Mouse (Mus musculus): ENCODE results near the gene 5530401A14Rik.

The 5530401A14Rik gene

GRCm38 (mm10) chr11:81860250-81860972 lies at the start of gene 5530401A14Rik:
Gene 5530401A14Rik, plus strand, starts transcription at chr11:81860673.
- in situ Hi-C loops (cut with MboI, MseI) = no loop called here

DNA sequence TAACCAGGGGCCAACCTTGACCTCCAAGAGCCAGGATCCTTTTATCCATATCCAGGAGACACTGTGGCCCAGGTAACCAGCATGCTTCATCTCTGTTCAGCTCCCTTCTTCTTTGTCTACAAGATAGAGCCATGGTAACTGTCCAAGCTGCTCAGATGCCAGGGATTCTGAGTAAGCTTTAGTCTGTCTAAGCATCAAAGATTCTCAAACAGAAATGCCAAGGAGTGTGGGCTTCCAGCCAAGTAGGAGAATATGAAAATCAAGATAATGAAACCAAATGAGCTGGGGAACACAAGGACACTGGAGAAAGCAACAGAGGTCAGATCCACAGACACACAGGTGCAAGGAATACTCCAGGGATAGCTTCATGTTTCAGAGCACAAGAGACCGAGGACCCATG lies 45.7 kb upstream of the 5530401A14Rik start:
- in situ Hi-C loops (cut with MboI, MseI) = no loop called here

DNA sequence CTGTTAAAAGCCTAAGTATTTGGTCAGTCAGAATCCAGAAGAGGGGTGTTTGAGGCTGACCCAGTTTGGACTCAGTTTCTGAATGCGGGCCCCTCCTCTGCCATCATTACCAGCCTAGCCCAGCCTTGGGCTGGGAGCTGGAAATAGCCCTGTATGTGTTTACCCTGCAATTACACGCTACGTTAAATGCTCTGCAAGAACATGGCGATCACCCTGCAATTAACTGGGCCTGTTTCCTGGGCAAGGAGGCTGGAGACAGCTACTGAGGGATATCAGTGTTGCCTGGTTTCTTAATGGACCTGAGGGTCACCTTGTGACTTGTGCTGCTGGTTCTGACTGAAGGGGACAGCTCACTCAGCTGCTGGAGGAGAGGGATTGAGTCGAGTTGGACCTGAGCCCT lies 43.9 kb upstream of the 5530401A14Rik start:
- in situ Hi-C loops (cut with MboI, MseI) = no loop called here

DNA sequence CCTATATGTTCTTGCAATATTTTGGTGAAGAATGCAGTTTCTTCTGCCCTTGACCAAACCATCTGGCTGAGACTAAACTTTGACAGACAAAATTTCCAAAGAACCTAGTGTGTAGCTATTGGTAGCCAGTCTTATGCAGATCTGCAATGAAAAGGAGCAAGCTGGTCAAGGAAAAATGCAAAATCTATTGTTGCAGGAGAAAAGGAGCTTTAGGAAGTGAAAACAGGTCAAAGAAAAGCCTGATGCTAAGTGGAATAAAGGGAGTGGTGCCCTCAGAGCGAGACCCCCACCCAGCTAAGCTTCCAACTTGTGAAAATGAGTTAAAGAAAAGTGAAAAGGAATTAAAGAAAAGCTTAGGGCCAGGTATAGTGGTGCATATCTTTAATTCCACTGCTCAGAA lies 28.1 kb upstream of the 5530401A14Rik start:
- in situ Hi-C loops (cut with MboI, MseI) = no loop called here

- in situ Hi-C loops (cut with MboI, MseI) = no loop called here
These were observed 22.0 kb upstream of the 5530401A14Rik start for GRCm38 (mm10) chr11:81838426-81838825.

DNA sequence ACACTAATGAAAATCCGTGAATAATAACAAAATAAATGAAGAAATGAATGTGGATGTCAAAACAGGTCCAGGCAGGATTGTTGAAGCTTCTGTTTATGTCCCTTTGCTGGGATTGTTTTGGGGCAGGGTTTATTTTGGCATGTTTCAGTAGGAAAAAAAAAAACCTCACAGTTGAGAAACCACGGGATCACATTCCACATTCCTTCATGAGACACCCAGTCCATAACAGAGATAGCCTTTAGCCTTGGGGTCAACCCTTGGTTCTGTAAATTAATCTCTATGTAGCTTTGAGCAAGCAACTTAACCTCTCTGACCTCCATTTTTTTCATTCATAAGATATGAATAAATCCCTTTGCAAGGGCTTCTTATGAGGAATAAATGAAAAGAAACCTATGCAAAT lies 19.5 kb upstream of the 5530401A14Rik start:
- in situ Hi-C loops (cut with MboI, MseI) = no loop called here

DNA sequence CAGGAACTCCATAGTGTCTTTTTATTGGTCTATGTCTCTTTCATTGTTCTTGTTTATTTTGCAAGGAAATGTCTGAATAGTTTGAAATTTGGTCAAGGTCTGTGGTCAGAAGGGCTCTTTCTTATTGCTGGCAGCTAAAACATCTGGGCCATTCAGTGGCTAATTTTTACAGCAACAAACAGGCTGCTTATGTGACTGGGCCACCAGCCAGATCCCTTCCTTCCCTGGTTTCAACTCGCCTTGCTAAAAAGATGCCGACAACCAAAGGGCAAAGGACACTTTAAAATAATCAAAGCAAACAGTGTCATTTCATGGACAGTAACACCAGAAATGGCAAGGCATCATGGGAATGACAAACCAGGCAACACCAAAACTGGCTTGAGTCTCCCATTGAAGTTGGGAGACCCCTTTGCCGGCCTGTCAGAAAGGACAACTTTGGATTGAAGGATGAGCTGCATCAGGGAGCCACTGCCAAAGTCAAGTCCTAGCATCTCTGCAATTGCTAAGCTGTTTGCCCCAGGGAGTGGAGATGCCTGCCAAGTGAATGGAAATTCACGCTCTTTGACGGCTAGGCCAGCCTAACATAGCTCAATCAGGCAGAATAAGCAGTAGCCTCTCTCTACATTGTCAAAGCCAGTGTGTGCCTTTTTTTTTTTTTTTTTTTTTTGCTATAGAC lies 15.3 kb upstream of the 5530401A14Rik start:
- in situ Hi-C loops (cut with MboI, MseI) = no loop called here

- in situ Hi-C loops (cut with MboI, MseI) = no loop called here
These were observed 14.8 kb upstream of the 5530401A14Rik start for GRCm38 (mm10) chr11:81845686-81846036.

DNA sequence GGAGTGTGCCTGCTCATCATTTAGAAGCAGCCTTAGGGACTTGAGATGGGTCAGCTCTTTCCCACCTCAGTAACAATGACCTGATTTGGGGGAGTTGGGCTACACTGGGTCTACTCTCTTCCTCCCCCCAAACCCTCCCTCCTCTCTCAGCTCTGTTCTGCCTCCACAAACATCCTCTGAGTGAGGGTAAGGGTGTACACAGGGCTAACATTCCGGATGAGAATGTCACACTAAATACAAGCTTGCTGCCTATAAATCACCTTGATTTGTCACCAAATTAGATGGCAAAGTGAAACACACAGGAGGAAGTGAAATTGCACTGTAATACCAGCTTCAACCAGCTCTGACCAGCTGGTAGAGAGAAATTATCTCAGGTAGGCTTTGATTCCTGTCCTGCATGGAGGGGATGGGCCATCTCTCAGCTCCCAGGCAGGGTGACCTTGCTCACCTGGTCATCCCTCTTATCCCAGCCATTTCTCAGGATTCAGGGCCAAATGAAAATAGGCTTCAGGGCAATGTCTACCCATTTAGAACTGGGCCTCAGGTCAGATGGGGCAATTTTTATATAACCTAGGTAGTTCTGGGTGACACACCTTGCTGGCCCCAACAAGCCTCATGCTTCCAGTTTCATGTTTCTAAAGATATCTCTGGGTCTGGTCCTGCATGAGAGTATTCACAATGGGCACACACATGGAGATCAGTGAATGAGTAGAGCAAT lies 12.5 kb upstream of the 5530401A14Rik start:
- in situ Hi-C loops (cut with MboI, MseI) = no loop called here

GRCm38 (mm10) chr11:81865661-81866382 lies 5.3 kb downstream of the 5530401A14Rik start:
- in situ Hi-C loops (cut with MboI, MseI) = no loop called here

GRCm38 (mm10) chr11:81871506-81872213 lies 11.2 kb downstream of the 5530401A14Rik start:
- in situ Hi-C loops (cut with MboI, MseI) = no loop called here

- in situ Hi-C loops (cut with MboI, MseI) = no loop called here
These were observed 36.0 kb downstream of the 5530401A14Rik start for GRCm38 (mm10) chr11:81896511-81896910.

GRCm38 (mm10) chr11:81897547-81898354 lies 37.3 kb downstream of the 5530401A14Rik start:
- in situ Hi-C loops (cut with MboI, MseI) = no loop called here

- in situ Hi-C loops (cut with MboI, MseI) = no loop called here
These were observed 41.8 kb downstream of the 5530401A14Rik start for GRCm38 (mm10) chr11:81902318-81902717.

GRCm38 (mm10) chr11:81908760-81909159 lies 48.3 kb downstream of the 5530401A14Rik start:
- in situ Hi-C loops (cut with MboI, MseI) = no loop called here

DNA sequence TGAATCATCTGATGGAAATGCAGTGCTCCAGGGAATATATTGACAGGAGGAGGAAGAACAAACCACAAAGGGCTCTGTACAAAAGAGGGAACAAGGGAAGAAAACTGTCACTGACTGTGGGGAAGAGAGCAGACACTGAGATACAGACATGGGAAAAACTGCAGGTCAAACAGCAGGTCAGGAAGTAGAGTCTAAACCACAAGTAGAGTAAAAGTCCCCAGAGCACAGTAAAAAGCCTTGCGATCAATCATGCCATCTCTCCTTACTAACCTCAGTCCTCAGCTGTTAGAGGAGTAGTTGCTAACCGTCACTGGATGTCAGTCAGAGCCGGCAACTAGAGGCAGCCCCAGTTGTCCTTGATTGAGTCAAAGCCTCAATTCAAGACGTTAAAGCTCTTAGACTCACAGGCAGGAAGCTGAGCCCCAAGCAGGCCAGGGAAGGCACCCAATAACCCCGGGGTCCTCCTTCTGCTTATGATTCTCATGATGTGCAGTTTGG lies 49.0 kb downstream of the 5530401A14Rik start:
- in situ Hi-C loops (cut with MboI, MseI) = no loop called here

GRCm38 (mm10) chr11:81913071-81913470 lies 52.6 kb downstream of the 5530401A14Rik start:
- in situ Hi-C loops (cut with MboI, MseI) = no loop called here

DNA sequence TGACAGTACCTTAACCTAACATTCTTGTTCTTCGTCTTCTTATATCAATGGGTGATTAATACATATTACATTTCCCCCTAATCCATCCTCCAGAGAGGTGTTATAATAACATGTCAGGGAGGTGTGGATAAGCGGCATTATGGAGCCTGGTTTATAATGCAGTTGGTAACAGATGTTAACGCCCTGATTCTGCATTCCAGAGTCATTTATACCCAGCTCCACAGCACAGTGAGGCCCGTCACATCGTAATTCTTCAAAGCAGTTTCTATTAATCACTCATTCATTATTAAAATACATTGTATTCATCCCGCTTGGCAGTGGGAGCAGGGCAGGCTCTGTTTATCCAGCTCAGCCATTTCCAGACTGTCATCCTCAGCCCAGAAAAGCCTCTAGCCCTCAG lies 55.0 kb downstream of the 5530401A14Rik start:
- in situ Hi-C loops (cut with MboI, MseI) = no loop called here

GRCm38 (mm10) chr11:81923096-81923495 lies 62.6 kb downstream of the 5530401A14Rik start:
- in situ Hi-C loops (cut with MboI, MseI) = no loop called here

GRCm38 (mm10) chr11:81923626-81924025 lies 63.2 kb downstream of the 5530401A14Rik start:
- in situ Hi-C loops (cut with MboI, MseI) = no loop called here

All from regulatory T cell (primary cell).